Mouse (Mus musculus): ENCODE results near the gene Mphosph9. TPM values are rescaled to one million over a fixed set of nuclear protein-coding genes. Genes with fewer than 3 reads are reported as not detected.
"Not testable (repeated sequence)": the region's sequence is repeated elsewhere in the genome, so short reads cannot be mapped to it uniquely, and the experiment has no call there.

Mphosph9 gene
- polyA plus RNA-seq, 1 experiment from 2014 or later, result 23.5 TPM

DNA sequence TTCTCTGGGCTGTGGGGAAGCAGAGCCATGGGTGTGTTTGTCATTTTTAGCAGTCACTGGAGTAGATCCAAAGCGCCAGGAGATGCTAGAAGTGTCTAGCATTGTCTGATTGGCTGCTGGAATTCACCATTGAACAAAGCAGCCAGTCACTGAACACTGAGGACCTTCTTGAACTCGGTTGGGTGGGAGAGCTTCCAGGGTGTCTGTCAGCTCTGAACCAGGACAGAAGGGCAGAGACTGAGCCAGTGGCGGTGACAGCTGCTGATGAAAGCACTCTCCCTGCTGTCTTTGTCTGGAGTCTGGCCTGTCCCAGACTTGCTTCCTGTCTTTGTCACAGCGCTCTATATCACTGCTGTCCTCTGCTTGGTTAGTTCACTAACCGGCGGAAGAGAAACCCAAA lies 6.6 kb upstream of the Mphosph9 start:
- WGBS, result 56% methylated on average over 6 of the region's 6 CpGs
- H3K27ac ChIP-seq, result 0 out of 2 replicates have a peak overlapping the region, but pooled peaks have one; percentile 15

DNA sequence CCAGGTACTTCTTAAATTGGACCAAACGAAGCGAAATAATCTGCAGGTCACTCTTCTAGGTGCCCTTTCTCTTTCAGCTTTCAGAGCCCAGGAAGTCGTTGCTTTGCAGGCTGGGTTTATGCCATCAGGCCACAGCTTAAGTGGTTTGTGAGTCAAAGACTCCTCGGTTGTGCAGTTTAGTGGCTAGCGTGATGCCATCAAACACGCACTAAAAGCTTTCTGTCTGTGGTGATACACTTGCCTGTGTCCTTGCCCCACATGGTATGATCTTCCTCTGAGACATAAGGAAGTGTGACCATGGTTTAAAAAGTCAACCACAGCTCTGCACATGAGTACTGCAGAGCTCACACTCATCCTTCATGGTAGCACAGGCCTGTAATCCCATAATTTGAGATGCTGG lies 2.3 kb upstream of the Mphosph9 start:
- Histone ChIP-seq H3K36me3 (peaks cover 4% of the 10 kb centered on the region), H3K27me3 (ENCODE audit: low read depth, poor library complexity, severe bottlenecking) (no peaks in the 10 kb centered on the region), H3K27ac (no peak overlapping the region), H3K9me3 (replicated peaks) (no peaks in the 10 kb centered on the region), H3K4me3 (no peak overlapping the region), H3K4me1 (peaks cover 20% of the 10 kb centered on the region)
- DNase-seq (ENCODE audit: low spot score), result no peak
- 91% methylated on average over 6 of the region's 6 CpGs for WGBS

More for the DNA sequence above, 6.6 kb upstream of the Mphosph9 start:
- H3K36me3 ChIP-seq, result 0 out of 2 replicates have a peak, but pooled peaks cover 6% of the 10 kb centered on the region
- H3K4me3 ChIP-seq, result no peak overlapping the region
- DNase-seq (ENCODE audit: low spot score), result no peak
- H3K4me1 ChIP-seq, result peaks cover 28% of the 10 kb centered on the region
- H3K27me3 ChIP-seq (ENCODE audit: low read depth, poor library complexity, severe bottlenecking), result no peaks in the 10 kb centered on the region
- H3K9me3 ChIP-seq (replicated peaks), result no peaks in the 10 kb centered on the region

DNA sequence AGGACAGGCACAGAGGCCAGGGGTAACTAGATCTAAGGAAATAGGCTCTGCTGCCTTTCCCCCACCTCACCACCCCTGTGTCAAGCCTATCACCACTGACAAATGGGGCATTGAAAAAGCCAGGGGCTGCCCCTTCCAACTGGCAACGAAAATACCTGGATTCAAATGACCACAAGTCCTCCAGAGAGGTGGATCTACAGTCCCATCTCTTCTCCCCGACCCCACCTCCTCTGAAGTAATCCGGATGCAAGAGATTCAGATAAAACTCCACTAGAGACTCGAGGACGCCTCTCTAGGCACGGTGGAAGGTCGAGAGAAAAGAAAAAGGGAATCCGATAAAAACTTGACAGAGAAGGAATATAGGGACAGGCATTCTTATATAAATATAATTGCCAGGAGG lies 943 bp downstream of the Mphosph9 start:
- DNase-seq (ENCODE audit: low spot score), result no peak
- peaks cover 16% of the 10 kb centered on the region for H3K4me1 ChIP-seq
- H3K27ac ChIP-seq, result peak overlapping the region; percentile 97
- no peaks in the 10 kb centered on the region for H3K9me3 ChIP-seq (replicated peaks)
- WGBS, result 8% methylated on average over 8 of the region's 8 CpGs
- H3K27me3 ChIP-seq (ENCODE audit: low read depth, poor library complexity, severe bottlenecking), result no peaks in the 10 kb centered on the region
- peak overlapping the region; percentile 71 for H3K4me3 ChIP-seq
- peaks cover 30% of the 10 kb centered on the region for H3K36me3 ChIP-seq

DNA sequence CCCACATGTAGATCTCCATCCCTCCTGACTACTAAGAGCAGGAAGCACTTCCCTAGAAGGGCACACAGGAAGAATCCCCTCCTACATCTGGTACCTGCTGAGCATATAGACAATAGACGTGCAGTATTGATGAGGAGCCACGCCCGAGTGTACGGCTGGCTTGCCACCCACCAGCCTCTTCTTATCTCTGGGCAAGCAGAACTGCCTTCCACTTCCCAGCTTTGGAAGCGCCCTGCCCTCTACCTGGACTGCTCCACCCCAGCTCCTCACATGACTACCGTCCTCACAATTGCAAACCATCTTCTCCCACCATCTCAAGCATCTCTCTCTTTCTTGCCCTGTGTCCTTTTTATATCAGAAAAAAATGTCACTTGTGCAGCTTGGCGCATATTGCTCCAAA lies 10.1 kb downstream of the Mphosph9 start:
- WGBS, result 96% methylated on average over 7 of the region's 7 CpGs

DNA sequence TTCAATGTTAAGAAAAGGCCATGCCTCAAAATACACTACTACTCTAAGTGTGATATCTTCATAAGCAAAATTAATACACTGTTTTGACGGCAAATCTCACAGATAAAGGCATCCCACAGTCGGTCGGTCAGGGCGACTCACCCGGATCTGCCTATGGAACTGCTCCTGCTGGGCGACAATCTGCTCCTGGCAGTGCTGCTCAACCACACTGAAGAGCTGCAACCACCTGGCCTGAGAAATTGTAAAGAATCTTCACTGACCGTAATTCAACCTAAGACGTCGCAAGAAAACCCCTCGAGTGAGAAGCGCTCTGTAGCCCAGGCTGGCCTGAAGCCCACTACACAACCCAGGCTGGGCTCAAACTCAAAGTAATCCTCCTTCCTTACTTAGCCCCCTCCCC lies 11.8 kb downstream of the Mphosph9 start:
- Histone ChIP-seq H3K36me3 (peaks cover 95% of the 10 kb centered on the region), H3K27me3 (ENCODE audit: low read depth, poor library complexity, severe bottlenecking) (no peaks in the 10 kb centered on the region), H3K4me1 (peaks cover 4% of the 10 kb centered on the region), H3K9me3 (replicated peaks) (no peaks in the 10 kb centered on the region), H3K27ac (no peak overlapping the region), H3K4me3 (no peak overlapping the region)
- 95% methylated on average over 11 of the region's 11 CpGs for WGBS
- DNase-seq (ENCODE audit: low spot score), result no peak

More for the DNA sequence above, 10.1 kb downstream of the Mphosph9 start:
- no peak for DNase-seq (ENCODE audit: low spot score)
- Histone ChIP-seq H3K27ac (no peak overlapping the region), H3K27me3 (ENCODE audit: low read depth, poor library complexity, severe bottlenecking) (no peaks in the 10 kb centered on the region), H3K9me3 (replicated peaks) (no peaks in the 10 kb centered on the region), H3K4me3 (no peak overlapping the region), H3K4me1 (peaks cover 8% of the 10 kb centered on the region), H3K36me3 (peaks cover 95% of the 10 kb centered on the region)

DNA sequence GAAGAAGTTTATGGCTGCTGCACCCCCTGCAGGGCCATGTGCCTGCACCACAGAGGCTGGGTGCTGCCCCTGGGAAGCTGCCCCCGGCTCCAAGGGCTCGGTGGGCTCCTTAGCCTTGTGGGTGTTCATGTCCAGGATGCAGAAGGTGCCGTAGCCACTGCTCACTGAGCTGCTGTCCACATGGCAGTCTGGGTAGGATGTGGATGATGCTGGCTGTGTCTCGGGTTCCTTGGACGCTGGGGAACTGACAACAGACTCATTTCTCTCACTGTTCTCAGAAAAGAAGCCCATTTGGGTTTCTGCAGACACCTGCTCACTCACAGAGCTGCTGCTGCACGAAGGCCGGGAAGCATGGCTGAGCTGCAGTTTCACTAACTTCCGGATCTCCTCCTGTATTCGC lies 12.3 kb downstream of the Mphosph9 start:
- WGBS, result 93% methylated on average over 9 of the region's 9 CpGs
- H3K36me3 ChIP-seq, result peaks cover 95% of the 10 kb centered on the region

DNA sequence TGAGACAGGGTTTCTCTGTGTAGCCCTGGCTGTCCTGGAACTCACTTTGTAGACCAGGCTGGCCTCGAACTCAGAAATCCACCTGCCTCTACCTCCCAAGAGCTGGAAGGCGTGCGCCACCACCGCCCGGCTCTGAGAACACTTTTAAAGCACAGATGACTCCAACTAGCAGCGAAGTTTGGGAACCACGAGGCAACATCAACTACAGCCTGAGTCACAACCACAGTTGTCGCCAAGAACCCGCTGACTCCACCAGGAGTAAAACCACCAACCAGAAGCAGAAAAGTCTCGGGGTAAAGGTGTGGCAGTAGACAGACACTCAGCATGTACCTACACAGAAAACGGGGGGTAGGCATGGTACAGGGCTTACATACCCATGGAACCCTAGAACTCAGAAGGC lies 17.7 kb downstream of the Mphosph9 start:
- H3K4me1 ChIP-seq, result no peaks in the 10 kb centered on the region
- H3K27ac ChIP-seq, result no peak overlapping the region
- H3K4me3 ChIP-seq, result no peak overlapping the region
- no peaks in the 10 kb centered on the region for H3K27me3 ChIP-seq (ENCODE audit: low read depth, poor library complexity, severe bottlenecking)
- H3K9me3 ChIP-seq (replicated peaks), result no peaks in the 10 kb centered on the region
- no peak for DNase-seq (ENCODE audit: low spot score)
- WGBS, result 95% methylated on average over 11 of the region's 11 CpGs
- H3K36me3 ChIP-seq, result peaks cover 100% of the 10 kb centered on the region

More for the DNA sequence above, 12.3 kb downstream of the Mphosph9 start:
- H3K4me1 ChIP-seq, result no peaks in the 10 kb centered on the region
- no peak overlapping the region for H3K4me3 ChIP-seq
- no peak overlapping the region for H3K27ac ChIP-seq
- H3K27me3 ChIP-seq (ENCODE audit: low read depth, poor library complexity, severe bottlenecking), result no peaks in the 10 kb centered on the region
- no peaks in the 10 kb centered on the region for H3K9me3 ChIP-seq (replicated peaks)
- no peak for DNase-seq (ENCODE audit: low spot score)

DNA sequence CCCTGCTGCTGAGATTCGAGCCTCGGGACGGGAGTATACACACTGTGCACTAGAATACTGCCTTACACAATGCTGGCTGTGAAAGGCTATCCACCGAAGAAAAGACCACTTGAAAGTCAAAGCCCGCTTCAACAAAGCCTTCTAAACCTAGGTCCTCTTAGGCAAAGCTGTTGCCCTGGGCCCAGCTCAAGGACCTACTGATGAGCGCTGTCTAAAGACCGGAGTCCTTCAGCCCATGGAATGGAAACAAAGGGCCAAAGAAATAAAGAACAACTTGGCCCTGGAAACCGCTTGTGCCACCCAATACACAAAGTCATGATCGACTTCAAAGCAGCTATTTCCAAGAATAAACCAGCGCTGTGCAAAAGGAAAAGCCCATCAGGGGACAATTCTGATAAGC lies 18.6 kb downstream of the Mphosph9 start:
- peaks cover 98% of the 10 kb centered on the region for H3K36me3 ChIP-seq
- DNase-seq (ENCODE audit: low spot score), result no peak
- H3K9me3 ChIP-seq (replicated peaks), result no peaks in the 10 kb centered on the region
- no peaks in the 10 kb centered on the region for H3K4me1 ChIP-seq
- no peaks in the 10 kb centered on the region for H3K27me3 ChIP-seq (ENCODE audit: low read depth, poor library complexity, severe bottlenecking)
- 96% methylated on average over 10 of the region's 10 CpGs for WGBS
- H3K27ac ChIP-seq, result no peak overlapping the region
- H3K4me3 ChIP-seq, result no peak overlapping the region

DNA sequence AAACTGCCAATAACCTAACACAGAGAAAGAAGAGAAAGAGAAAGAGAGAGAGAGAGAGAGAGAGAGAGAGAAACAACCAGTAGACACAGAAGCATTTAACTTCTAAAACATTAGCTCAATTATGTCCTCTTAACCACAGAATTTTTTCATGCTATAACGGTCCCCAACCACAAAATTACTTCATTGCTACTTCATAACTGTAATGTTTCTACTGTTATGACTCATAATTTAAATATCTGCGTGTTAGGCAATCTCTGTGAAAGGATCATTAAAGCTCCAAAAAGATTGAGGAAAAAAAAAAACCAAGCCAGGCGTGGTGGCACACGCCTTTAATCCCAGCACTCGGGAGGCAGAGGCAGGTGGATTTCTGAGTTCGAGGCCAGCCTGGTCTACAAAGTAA lies 24.9 kb downstream of the Mphosph9 start:
- H3K27me3 ChIP-seq (ENCODE audit: low read depth, poor library complexity, severe bottlenecking); H3K9me3 ChIP-seq (replicated peaks); DNase-seq (ENCODE audit: low spot score); H3K27ac ChIP-seq; H3K4me1 ChIP-seq; H3K4me3 ChIP-seq: not testable (repeated sequence)
- 92% methylated on average over 6 of the region's 6 CpGs for WGBS
- peaks cover 87% of the 10 kb centered on the region for H3K36me3 ChIP-seq

DNA sequence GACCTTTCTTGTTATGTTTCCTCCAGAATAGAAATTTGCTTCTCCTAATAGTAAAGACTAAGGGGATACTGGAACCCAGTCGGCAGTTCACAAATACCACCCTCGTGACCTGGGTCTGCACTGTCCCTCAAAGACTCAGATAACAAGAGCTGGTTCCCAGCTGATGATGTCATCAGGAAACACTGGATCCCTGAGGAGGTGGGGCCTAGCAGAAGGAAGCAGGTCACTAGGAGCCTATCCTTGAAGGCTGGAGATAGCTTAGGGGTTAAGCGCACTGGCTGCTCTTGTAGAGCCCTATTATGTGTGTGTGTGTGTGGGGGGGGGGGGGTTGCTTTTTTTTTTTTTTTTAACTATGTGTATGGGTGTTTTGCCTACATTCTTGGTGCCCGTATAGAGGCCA lies 27.6 kb downstream of the Mphosph9 start:
- Histone ChIP-seq H3K9me3 (replicated peaks) (no peaks in the 10 kb centered on the region), H3K4me1 (no peaks in the 10 kb centered on the region), H3K27ac (no peak overlapping the region), H3K36me3 (peaks cover 86% of the 10 kb centered on the region), H3K27me3 (ENCODE audit: low read depth, poor library complexity, severe bottlenecking) (no peaks in the 10 kb centered on the region), H3K4me3 (no peak overlapping the region)
- no peak for DNase-seq (ENCODE audit: low spot score)
- WGBS, result 71% methylated on average over 4 of the region's 4 CpGs

DNA sequence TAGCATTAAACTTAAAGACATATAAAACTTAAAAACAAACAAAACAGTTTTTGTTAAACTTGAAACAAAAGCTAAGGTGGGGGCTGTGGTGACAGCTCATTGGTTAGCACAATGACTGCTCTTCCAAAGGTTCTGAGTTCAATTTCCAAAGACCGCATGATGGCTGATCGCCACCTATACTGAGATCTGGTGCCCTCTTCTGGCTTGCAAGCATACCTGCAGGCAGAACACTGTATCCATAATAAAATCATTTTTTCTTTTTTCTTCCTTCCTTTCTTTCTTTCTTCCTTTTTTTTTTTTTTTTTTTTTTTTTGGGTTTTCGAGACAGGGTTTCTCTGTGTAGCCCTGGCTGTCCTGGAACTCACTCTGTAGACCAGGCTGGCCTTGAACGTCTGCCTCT lies 28.5 kb downstream of the Mphosph9 start:
- not testable (repeated sequence) for DNase-seq (ENCODE audit: low spot score); H3K4me3 ChIP-seq; H3K27me3 ChIP-seq (ENCODE audit: low read depth, poor library complexity, severe bottlenecking); H3K9me3 ChIP-seq (replicated peaks); H3K4me1 ChIP-seq; H3K27ac ChIP-seq
- H3K36me3 ChIP-seq, result peaks cover 85% of the 10 kb centered on the region
- WGBS, result 64% methylated on average over 4 of the region's 4 CpGs

DNA sequence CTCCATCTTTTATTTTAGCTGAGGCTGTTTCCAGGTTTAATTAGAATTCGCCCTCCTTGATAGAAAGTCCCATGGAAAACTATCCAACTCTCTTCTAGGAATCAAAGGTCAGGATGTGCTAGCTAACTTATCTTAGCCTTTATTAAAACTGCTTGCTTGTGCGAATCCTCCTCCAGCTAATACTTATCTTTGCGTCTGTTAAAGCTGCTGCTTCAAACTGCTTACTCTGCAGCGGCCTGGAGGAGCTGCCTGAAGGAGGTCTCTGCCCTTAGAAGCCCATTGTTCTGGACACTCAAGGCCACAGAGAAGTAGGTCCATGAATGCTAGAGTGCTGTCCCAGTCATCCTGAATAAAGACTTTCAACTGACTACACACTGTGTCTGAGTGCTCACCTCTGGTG lies 31.3 kb downstream of the Mphosph9 start:
- WGBS, result 95% methylated on average over 4 of the region's 4 CpGs
- no peaks in the 10 kb centered on the region for H3K4me1 ChIP-seq
- H3K36me3 ChIP-seq, result peaks cover 90% of the 10 kb centered on the region
- DNase-seq (ENCODE audit: low spot score), result no peak
- no peaks in the 10 kb centered on the region for H3K27me3 ChIP-seq (ENCODE audit: low read depth, poor library complexity, severe bottlenecking)
- H3K27ac ChIP-seq, result no peak overlapping the region
- H3K4me3 ChIP-seq, result no peak overlapping the region
- H3K9me3 ChIP-seq (replicated peaks), result no peaks in the 10 kb centered on the region

DNA sequence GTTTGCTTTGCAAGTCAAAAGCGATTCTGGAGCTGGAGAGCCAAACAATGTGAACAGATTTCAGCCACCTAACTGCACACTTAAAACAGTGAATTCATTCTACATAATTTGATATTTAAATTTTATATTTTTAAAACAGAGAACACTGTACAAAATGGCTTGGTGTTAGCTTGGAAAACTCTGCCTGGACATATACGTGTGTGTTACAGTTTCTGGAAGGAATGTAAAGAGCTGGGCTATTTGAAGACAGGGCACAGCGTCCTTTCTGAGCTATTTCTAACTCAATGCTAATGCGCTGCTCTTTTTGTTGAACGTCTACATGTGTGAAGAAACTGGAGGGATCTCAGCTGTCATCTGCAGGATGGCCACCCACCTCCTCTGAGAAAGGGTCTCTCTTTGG lies 33.8 kb downstream of the Mphosph9 start:
- Histone ChIP-seq H3K4me1 (no peaks in the 10 kb centered on the region), H3K27me3 (ENCODE audit: low read depth, poor library complexity, severe bottlenecking) (no peaks in the 10 kb centered on the region), H3K9me3 (replicated peaks) (no peaks in the 10 kb centered on the region), H3K36me3 (peaks cover 96% of the 10 kb centered on the region), H3K4me3 (no peak overlapping the region), H3K27ac (no peak overlapping the region)
- 92% methylated on average over 5 of the region's 5 CpGs for WGBS
- DNase-seq (ENCODE audit: low spot score), result no peak

DNA sequence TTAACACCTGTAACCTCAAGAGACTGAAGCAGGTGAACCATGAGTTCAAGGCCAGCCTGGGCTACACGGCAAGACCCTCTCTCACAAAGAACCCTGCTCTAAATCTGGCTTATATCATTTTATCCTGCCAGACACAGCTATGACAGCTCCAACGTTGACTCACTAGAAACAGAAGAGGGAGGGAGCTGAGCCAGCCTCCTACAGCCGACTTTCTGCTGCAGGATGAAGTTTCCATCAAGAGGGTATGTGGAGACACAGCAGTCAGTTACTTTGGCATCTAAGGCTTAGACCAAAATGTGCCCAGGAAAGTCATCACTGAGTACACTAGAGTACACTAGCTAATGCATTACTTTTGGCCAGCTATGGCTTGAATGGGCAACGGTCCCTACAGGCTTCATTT lies 37.6 kb downstream of the Mphosph9 start:
- Histone ChIP-seq H3K9me3 (replicated peaks) (no peaks in the 10 kb centered on the region), H3K36me3 (peaks cover 96% of the 10 kb centered on the region), H3K27me3 (ENCODE audit: low read depth, poor library complexity, severe bottlenecking) (no peaks in the 10 kb centered on the region), H3K27ac (no peak overlapping the region), H3K4me3 (no peak overlapping the region), H3K4me1 (no peaks in the 10 kb centered on the region)
- 94% methylated on average over 4 of the region's 4 CpGs for WGBS
- DNase-seq (ENCODE audit: low spot score), result no peak

Measured in limb, embryonic 10.5 days (tissue).